Mouse (Mus musculus): ENCODE results near the gene Htr2a. TPM values are rescaled to one million over a fixed set of nuclear protein-coding genes. Genes with fewer than 3 reads are reported as not detected.

Htr2a gene
- total RNA-seq, 2 experiments from 2014 or later, result 0.54 to 1.00 TPM

GRCm38 (mm10) chr14:74691963-74692362 is 51.3 kb downstream of the Htr2a start:
- no peak for DNase-seq
- intact Hi-C loops (cut with DNase I), result no loop called here

- no peak for DNase-seq
Measured at GRCm38 (mm10) chr14:74696766-74697165, 56.1 kb downstream of the Htr2a start.

DNA sequence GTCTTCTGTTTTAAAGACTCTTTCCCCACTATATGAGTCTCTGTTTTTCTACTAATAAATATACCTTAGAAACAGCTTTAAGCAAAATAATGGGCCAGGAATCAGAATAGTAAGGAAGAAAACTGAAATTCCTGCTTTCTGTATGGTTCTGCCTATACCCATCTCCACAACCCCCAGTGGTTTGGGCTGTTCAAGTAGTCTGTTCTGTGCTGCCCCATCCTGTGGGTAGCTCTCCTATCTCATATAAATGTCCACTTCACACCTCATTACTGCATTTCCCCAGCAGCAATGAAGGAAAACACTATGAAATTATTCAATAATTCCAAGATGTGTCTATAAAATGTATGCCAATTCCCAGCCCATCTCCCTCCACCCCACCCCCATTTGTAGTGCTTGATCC is 56.8 kb downstream of the Htr2a start:
- intact Hi-C loops (cut with DNase I), result no loop called here

More at GRCm38 (mm10) chr14:74696766-74697165, 56.1 kb downstream of the Htr2a start:
- intact Hi-C loops (cut with DNase I), result no loop called here

DNA sequence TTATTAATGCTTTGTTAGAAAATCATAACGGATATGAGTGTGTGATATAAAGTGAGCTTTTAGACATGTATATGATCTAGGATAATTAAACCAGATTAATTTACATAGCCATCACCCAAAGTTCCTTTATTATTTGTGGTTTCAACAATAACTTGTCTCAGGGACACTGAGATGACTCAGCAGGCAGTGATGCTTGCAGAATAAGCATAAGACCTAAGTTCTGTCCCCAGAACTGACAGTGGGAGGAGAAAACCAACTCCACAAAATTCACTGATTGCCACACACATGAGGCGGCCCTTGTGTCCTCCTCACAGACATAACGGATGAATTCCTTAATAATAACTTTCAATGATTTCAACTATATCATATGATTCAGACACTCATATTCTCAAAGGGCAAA is 58.6 kb downstream of the Htr2a start:
- intact Hi-C loops (cut with DNase I), result no loop called here
- DNase-seq, result no peak

More for the DNA sequence above, 56.8 kb downstream of the Htr2a start:
- DNase-seq, result no peak

GRCm38 (mm10) chr14:74703930-74704329 is 63.3 kb downstream of the Htr2a start:
- no peak for DNase-seq
- intact Hi-C loops (cut with DNase I), result loop anchor here (10.0 kb wide), 1 partner anchor 1179 kb away; the partner anchor contains the start of gene Sucla2

- peak; percentile 14 to 28 for DNase-seq
- intact Hi-C loops (cut with DNase I), result loop anchor here (2.0 to 10.0 kb wide), 3 partner anchors 66 to 1184 kb away; partner anchors contain the start of gene Sucla2
Measured at GRCm38 (mm10) chr14:74709054-74709453, 68.4 kb downstream of the Htr2a start.

DNA sequence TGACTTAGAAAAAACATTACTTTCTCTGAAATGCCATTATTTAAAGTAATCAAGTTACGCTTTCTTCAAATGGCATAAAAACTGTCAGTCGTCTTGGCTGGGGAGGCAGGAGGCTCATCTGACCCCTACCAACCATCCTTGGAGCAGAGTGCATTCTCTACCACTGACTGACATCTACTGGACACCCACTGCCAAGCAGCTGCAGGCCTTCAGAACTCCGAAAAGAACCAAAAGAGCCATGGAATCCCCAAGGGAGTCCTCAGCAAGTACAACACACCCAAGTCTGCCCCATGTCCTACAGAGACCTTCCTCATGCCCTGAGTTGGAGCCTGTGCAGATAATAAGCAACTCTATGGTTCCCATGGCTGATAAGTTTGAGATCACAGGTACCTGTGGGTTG is 82.9 kb downstream of the Htr2a start:
- intact Hi-C loops (cut with DNase I), result no loop called here
- DNase-seq, result no peak

GRCm38 (mm10) chr14:74731221-74732078 is 90.8 kb downstream of the Htr2a start:
- intact Hi-C loops (cut with DNase I), result no loop called here
- DNase-seq, result no peak

GRCm38 (mm10) chr14:74732079-74732783 is 91.6 kb downstream of the Htr2a start, which contains the start of gene Esd:
Esd (plus strand) TSS chr14:74732297.
- peak; percentile 91 to 94 for DNase-seq
- intact Hi-C loops (cut with DNase I), result no loop called here

DNA sequence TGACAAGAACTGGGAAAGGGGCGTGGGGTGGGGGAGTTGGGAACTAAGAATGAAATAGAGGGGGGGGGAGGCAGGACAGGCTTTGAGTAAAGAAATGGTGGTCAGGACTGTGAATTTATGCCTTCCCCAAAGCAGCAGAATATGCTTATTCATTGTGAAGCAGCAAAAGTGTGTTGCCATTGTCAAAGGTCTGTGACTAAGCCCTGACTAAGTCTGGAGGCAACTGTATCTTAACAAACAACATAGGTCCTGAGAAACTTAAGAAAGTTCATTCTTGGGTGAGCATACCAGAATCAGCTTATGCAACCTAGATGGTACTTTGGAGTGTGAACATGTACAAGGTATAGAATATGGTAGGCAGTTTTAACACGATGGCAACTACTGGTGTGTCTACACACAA is 92.8 kb downstream of the Htr2a start:
- intact Hi-C loops (cut with DNase I), result no loop called here

DNA sequence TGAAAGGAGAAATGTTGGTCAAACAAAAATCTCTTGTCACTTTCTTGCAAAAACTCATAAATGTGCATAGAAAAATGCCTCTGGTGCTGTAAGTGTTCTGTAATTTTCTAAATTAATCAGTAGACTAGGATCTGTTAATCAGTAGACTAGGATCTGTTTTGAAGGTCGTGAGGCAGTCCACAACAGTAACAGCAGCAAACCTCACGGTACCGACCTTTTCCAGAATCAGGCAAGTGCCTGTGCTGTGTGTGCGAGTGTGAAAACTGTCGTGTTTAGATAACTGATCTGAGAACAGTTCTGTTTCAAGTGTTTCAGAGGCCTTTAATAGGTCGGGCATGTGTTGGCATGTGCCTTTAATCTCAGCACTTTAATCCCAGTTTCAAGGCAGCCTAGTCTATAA is 94.8 kb downstream of the Htr2a start:
- intact Hi-C loops (cut with DNase I), result no loop called here
- no peak for DNase-seq

More for the DNA sequence above, 92.8 kb downstream of the Htr2a start:
- DNase-seq, result no peak

DNA sequence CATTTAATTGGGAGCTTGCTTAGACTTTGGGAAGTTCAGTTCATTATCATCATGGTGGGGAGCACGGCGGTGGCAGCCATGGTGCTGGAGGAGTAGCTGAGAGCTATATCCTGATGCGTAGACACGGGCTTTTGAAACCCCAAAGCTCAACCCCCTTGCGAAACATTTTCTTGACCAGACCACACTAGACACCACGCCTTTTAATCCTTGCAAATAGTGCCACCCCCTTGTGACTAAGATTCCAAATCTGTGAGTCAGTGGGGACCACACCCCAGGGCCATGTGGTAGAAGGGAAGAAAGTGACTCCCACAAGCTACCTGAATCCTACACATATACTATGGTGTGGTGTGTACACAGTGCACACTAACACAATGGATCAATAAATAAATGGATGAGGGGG is 96.2 kb downstream of the Htr2a start:
- intact Hi-C loops (cut with DNase I), result no loop called here
- DNase-seq, result no peak

Other genes starting within 250 kb of the Htr2a start
- gene Esd, start 91.5 kb downstream of the Htr2a start, total RNA-seq (2021), result 100 to 1,000 TPM; 130 to 132 TPM

Data from heart, postnatal 36 days (tissue).